Mouse (Mus musculus): ENCODE results near the gene Ttc4. TPM values are rescaled to one million over a fixed set of nuclear protein-coding genes. Genes with fewer than 3 reads are reported as not detected.

Ttc4 gene
- total and polyA plus RNA-seq, 2 experiments from 2014 or later: 84.0 to 106 TPM

- Histone ChIP-seq H3K9me3 (ENCODE audit: low read length) (no peaks in the 10 kb centered on the region), H3K4me3 (ENCODE audit: low read length) (no peak overlapping the region)
Measured at GRCm38 (mm10) chr4:106676749-106677148, 2.0 kb downstream of the Ttc4 start.

DNA sequence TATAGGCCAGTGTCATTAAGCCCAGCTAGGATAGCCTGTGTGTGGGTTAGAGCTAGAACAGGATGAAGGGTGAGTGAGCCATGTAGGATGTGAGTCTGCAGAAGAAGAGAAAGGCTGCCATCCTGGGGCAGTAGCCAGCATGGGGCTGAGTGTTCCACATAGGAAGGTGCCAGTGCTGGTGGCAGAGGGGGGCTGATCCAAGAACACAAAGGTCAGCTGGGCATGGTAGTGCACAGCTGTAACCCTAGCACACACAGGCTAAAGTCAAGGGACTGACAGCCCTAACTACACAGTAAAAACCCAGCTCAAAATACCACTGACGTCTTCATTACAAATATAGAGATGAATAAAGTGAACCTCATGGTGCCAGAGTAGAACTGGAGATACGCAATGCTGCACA is 12.2 kb downstream of the Ttc4 start:
- H3K4me2 ChIP-seq (ENCODE audit: low read depth, low read length): no peak overlapping the region
- H3K4me1 ChIP-seq (ENCODE audit: insufficient read depth, low read length): no peaks in the 10 kb centered on the region
- H3K27me3 ChIP-seq (ENCODE audit: insufficient read depth, low read length): no peaks in the 10 kb centered on the region
- ATAC-seq (no peak), DNase-seq (ENCODE audit: low spot score) (no peak)
- no peak overlapping the region for H3K27ac ChIP-seq
- TF ChIP-seq CTCF (IDR thresholded peaks at IDR 0.05; ENCODE audit: low read depth): no peak
- H3K36me3 ChIP-seq (ENCODE audit: insufficient read depth, low read length): peaks cover 84% of the 10 kb centered on the region
- 97% methylated on average over 2 of the region's 2 CpGs for WGBS
- H3K4me3 ChIP-seq (ENCODE audit: low read length): no peak overlapping the region
- no peak overlapping the region for H3K9ac ChIP-seq (replicated peaks; ENCODE audit: low read length)
- no peaks in the 10 kb centered on the region for H3K9me3 ChIP-seq (ENCODE audit: low read length)

More at GRCm38 (mm10) chr4:106676749-106677148, 2.0 kb downstream of the Ttc4 start:
- no peak for DNase-seq (ENCODE audit: low spot score)
- Histone ChIP-seq H3K36me3 (ENCODE audit: insufficient read depth, low read length) (peaks cover 26% of the 10 kb centered on the region), H3K9ac (replicated peaks; ENCODE audit: low read length) (no peak overlapping the region), H3K4me1 (ENCODE audit: insufficient read depth, low read length) (peaks cover 6% of the 10 kb centered on the region; the same call in 1 of the 2 replicates), H3K27ac (no peak overlapping the region), H3K4me2 (ENCODE audit: low read depth, low read length) (no peak overlapping the region), H3K27me3 (ENCODE audit: insufficient read depth, low read length) (no peaks in the 10 kb centered on the region)
- ATAC-seq: no peak
- no peak for TF ChIP-seq CTCF (IDR thresholded peaks at IDR 0.05; ENCODE audit: low read depth)
- WGBS: 88% methylated on average over 5 of the region's 5 CpGs

DNA sequence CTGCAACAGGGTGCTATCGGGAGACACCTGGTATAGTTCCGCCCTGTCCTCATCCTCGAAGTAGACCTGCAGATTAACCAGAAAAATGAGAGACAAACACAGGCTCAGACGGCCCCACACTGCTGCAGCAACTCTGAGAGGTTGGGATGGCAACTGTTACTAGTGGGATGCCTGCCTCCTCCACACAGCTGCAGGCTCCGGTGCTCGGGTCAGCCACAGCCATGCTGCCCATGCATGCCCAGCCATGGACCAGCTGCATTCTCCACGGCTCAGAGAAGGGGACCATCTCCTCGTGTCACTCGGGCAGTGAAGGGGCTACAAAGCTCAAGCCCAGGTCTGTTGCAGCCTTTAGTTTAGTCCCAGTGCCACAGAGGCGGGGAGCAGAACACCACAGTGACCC is 13.1 kb downstream of the Ttc4 start:
- WGBS: 94% methylated on average over 10 of the region's 10 CpGs
- no peak overlapping the region for H3K9ac ChIP-seq (replicated peaks; ENCODE audit: low read length)
- DNase-seq (ENCODE audit: low spot score) (no peak), ATAC-seq (no peak)
- H3K27ac ChIP-seq: no peak overlapping the region
- no peak for TF ChIP-seq CTCF (IDR thresholded peaks at IDR 0.05; ENCODE audit: low read depth)
- peaks cover 83% of the 10 kb centered on the region for H3K36me3 ChIP-seq (ENCODE audit: insufficient read depth, low read length)
- no peaks in the 10 kb centered on the region for H3K9me3 ChIP-seq (ENCODE audit: low read length)
- H3K27me3 ChIP-seq (ENCODE audit: insufficient read depth, low read length): no peaks in the 10 kb centered on the region
- H3K4me2 ChIP-seq (ENCODE audit: low read depth, low read length): no peak overlapping the region
- no peak overlapping the region for H3K4me3 ChIP-seq (ENCODE audit: low read length)
- H3K4me1 ChIP-seq (ENCODE audit: insufficient read depth, low read length): no peaks in the 10 kb centered on the region

DNA sequence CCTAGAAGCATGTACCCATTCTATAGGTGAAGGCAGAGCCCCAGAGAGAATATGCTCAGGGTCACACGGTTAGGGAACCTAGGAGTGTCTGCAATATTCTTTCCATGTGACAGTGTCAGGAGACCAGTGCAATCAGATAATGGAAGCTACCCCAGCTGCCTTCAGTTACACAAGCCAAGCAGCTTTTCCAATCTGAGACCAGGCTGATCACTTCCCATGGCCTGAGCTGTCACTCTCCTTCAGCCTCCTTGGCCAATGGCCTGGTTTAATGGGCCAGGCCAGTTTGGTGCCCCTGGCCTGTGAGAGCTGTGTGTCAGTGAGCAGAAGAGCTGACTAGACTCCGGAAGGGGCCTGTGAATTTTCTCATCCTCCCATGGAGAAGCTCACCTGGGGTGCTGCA is 13.5 kb downstream of the Ttc4 start:
- no peaks in the 10 kb centered on the region for H3K9me3 ChIP-seq (ENCODE audit: low read length)
- 100% methylated on average over 2 of the region's 2 CpGs for WGBS
- H3K9ac ChIP-seq (replicated peaks; ENCODE audit: low read length): no peak overlapping the region
- no peak for ATAC-seq
- no peak overlapping the region for H3K4me3 ChIP-seq (ENCODE audit: low read length)
- H3K27me3 ChIP-seq (ENCODE audit: insufficient read depth, low read length): no peaks in the 10 kb centered on the region
- DNase-seq (ENCODE audit: low spot score): no peak
- H3K4me2 ChIP-seq (ENCODE audit: low read depth, low read length): no peak overlapping the region
- H3K27ac ChIP-seq: no peak overlapping the region
- no peak for TF ChIP-seq CTCF (IDR thresholded peaks at IDR 0.05; ENCODE audit: low read depth)
- H3K36me3 ChIP-seq (ENCODE audit: insufficient read depth, low read length): peaks cover 83% of the 10 kb centered on the region
- H3K4me1 ChIP-seq (ENCODE audit: insufficient read depth, low read length): no peaks in the 10 kb centered on the region

DNA sequence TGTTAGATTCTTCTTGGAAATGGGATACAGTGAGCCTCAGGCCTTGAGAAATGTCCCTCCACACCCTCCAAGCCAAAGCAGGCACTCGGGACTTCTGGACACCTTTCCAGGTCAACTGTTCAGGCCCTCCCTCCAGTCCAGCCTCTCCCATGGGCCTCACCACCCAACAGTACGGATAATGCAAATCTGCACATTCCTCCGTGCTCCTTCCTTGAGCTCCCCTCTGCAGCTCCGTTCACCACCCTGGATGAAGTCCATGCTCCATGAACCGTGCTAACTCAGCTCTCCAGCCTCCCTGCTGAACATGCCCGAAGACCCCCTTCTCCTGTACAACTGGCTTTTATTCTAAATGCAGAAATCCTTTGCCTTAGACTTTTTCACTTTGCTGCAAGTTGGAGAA is 14.0 kb downstream of the Ttc4 start:
- no peak for ATAC-seq
- Histone ChIP-seq H3K36me3 (ENCODE audit: insufficient read depth, low read length) (peaks cover 83% of the 10 kb centered on the region), H3K4me3 (ENCODE audit: low read length) (no peak overlapping the region), H3K27ac (no peak overlapping the region), H3K9ac (replicated peaks; ENCODE audit: low read length) (no peak overlapping the region), H3K9me3 (ENCODE audit: low read length) (no peaks in the 10 kb centered on the region), H3K27me3 (ENCODE audit: insufficient read depth, low read length) (no peaks in the 10 kb centered on the region), H3K4me2 (ENCODE audit: low read depth, low read length) (no peak overlapping the region), H3K4me1 (ENCODE audit: insufficient read depth, low read length) (no peaks in the 10 kb centered on the region)
- no peak for TF ChIP-seq CTCF (IDR thresholded peaks at IDR 0.05; ENCODE audit: low read depth)
- 91% methylated on average over 6 of the region's 6 CpGs for WGBS
- DNase-seq (ENCODE audit: low spot score): no peak

GRCm38 (mm10) chr4:106663956-106664470 is 14.7 kb downstream of the Ttc4 start:
- H3K9ac ChIP-seq (replicated peaks; ENCODE audit: low read length): no peak overlapping the region
- H3K27ac ChIP-seq: no peak overlapping the region
- DNase-seq (ENCODE audit: low spot score) (no peak), ATAC-seq (no peak)
- 92% methylated on average over 5 of the region's 5 CpGs for WGBS
- no peak for TF ChIP-seq CTCF (IDR thresholded peaks at IDR 0.05; ENCODE audit: low read depth)
- peaks cover 81% of the 10 kb centered on the region for H3K36me3 ChIP-seq (ENCODE audit: insufficient read depth, low read length)
- no peak overlapping the region for H3K4me3 ChIP-seq (ENCODE audit: low read length)
- no peaks in the 10 kb centered on the region for H3K27me3 ChIP-seq (ENCODE audit: insufficient read depth, low read length)
- no peak overlapping the region for H3K4me2 ChIP-seq (ENCODE audit: low read depth, low read length)
- H3K9me3 ChIP-seq (ENCODE audit: low read length): no peaks in the 10 kb centered on the region
- no peaks in the 10 kb centered on the region for H3K4me1 ChIP-seq (ENCODE audit: insufficient read depth, low read length)

GRCm38 (mm10) chr4:106655681-106656080 is 23.1 kb downstream of the Ttc4 start:
- no peak for TF ChIP-seq CTCF (IDR thresholded peaks at IDR 0.05; ENCODE audit: low read depth)
- Histone ChIP-seq H3K27me3 (ENCODE audit: insufficient read depth, low read length) (no peaks in the 10 kb centered on the region), H3K36me3 (ENCODE audit: insufficient read depth, low read length) (peaks cover 17% of the 10 kb centered on the region), H3K4me2 (ENCODE audit: low read depth, low read length) (no peak overlapping the region), H3K4me3 (ENCODE audit: low read length) (no peak overlapping the region), H3K4me1 (ENCODE audit: insufficient read depth, low read length) (peaks cover 7% of the 10 kb centered on the region), H3K27ac (no peak overlapping the region), H3K9me3 (ENCODE audit: low read length) (no peaks in the 10 kb centered on the region), H3K9ac (replicated peaks; ENCODE audit: low read length) (no peak overlapping the region)
- ATAC-seq: no peak
- 94% methylated on average over 10 of the region's 10 CpGs for WGBS
- no peak for DNase-seq (ENCODE audit: low spot score)
